Mouse (Mus musculus) thymus, adult 2 months (tissue): ENCODE results near the gene Zfp467. TPM values are rescaled to one million over a fixed set of nuclear protein-coding genes. Genes with fewer than 3 reads are reported as not detected.
A peak's percentile ranks its signal among the peaks of the same experiment; 100 is the strongest.

ENCODE experiments used
- DNase-seq: peaks from one replicate; pipeline ENCODE4 v3.0.0; 2021
- H3K27ac ChIP-seq: fragments of 200-500 bp; 2 replicates; pipeline ENCODE4 v1.5.1; 2012; ENCODE audit warnings: low read length, control low read depth; ENCODE audit not compliant: control insufficient read depth, insufficient read depth
- H3K27me3 ChIP-seq: fragments of 200-500 bp; 2 replicates; pipeline ENCODE4 v1.6.1; 2012; ENCODE audit warnings: mild to moderate bottlenecking, low read length, moderate library complexity, mixed read lengths; ENCODE audit not compliant: control insufficient read depth, insufficient read depth
- H3K36me3 ChIP-seq: fragments of 200-500 bp; 2 replicates; pipeline ENCODE4 v1.6.1; 2012; ENCODE audit warnings: mild to moderate bottlenecking, low read length, moderate library complexity; ENCODE audit not compliant: control insufficient read depth, insufficient read depth
- H3K4me1 ChIP-seq: fragments of 200-500 bp; replicated peaks from 2 replicates; pipeline ENCODE4 v1.6.1; 2012; ENCODE audit warnings: low read length; ENCODE audit not compliant: control insufficient read depth, insufficient read depth
- H3K4me3 ChIP-seq: fragments of 200-500 bp; 2 replicates; pipeline ENCODE4 v1.5.1; 2012; ENCODE audit warnings: mild to moderate bottlenecking, low read length, control low read depth, moderate library complexity; ENCODE audit not compliant: control insufficient read depth, insufficient read depth
- CTCF ChIP-seq: fragments of 200-500 bp; IDR thresholded peaks from 2 replicates; pipeline ENCODE4 v1.5.1; 2012; ENCODE audit warnings: mild to moderate bottlenecking, control low read depth, low read length, moderate library complexity, borderline replicate concordance; ENCODE audit not compliant: control insufficient read depth, poor library complexity, insufficient read depth; ENCODE audit errors: extremely low read depth
- POLR2A ChIP-seq: fragments of 200-500 bp; IDR thresholded peaks from 2 replicates; pipeline ENCODE4 v1.6.1; 2012; ENCODE audit warnings: mild to moderate bottlenecking, low read length, control low read depth, moderate library complexity; ENCODE audit not compliant: control insufficient read depth, poor library complexity, insufficient read depth; ENCODE audit errors: extremely low read depth
- WGBS: fragments of 180-500 bp; shearing (Covaris S2); methylation state at CpG from one replicate; pipeline ENCODE4 v1.1.7; 2018; 5-methylcytosine and 5-hydroxymethylcytosine counted together
- polyA plus RNA-seq: library from polyadenylated mRNA; depleted of rRNA; stranded (reverse); fragments of >200 nt; gene quantifications from 2 replicates; pipeline ENCODE4 v1.2.3, GENCODE M21; 2012

The Zfp467 gene
- polyA plus RNA-seq, 1 experiment: 29.4 TPM

- H3K4me1 ChIP-seq: no peaks in the 10 kb centered on the region
- TF ChIP-seq CTCF (no peak), POLR2A (no peak)
- 94% methylated on average over 5 of the region's 5 CpGs for WGBS
- no peak for DNase-seq
- no peak overlapping the region for H3K4me3 ChIP-seq
- H3K36me3 ChIP-seq: peaks cover 36% of the 10 kb centered on the region
- H3K27me3 ChIP-seq: no peaks in the 10 kb centered on the region
- no peak overlapping the region for H3K27ac ChIP-seq
Measured at GRCm38 (mm10) chr6:48404071-48404470, 41.6 kb downstream of the Zfp467 start.

DNA sequence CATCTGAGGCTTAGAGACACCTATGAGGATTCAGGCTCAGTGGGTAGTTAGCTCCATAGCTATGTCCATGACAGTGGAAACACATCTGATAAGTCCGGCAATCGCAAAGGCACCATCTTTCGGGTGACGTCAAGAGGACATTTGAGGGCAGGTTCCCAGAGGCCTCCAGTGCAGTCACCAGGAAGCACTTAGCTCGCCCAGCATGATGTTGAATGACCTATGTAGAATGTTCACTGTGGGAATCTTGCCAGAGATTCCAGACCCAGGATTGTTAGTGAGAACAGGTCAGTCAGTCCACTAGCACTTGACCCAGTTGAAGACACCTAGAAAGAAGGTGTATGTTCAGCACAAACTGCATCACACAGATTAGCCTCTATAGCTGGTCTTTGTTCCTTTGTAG lies 45.7 kb downstream of the Zfp467 start:
- Histone ChIP-seq H3K27ac (no peak overlapping the region), H3K4me3 (no peak overlapping the region), H3K36me3 (peaks cover 8% of the 10 kb centered on the region), H3K4me1 (peaks cover 7% of the 10 kb centered on the region), H3K27me3 (no peaks in the 10 kb centered on the region)
- TF ChIP-seq CTCF (no peak), POLR2A (no peak)
- 96% methylated on average over 5 of the region's 5 CpGs for WGBS
- DNase-seq: no peak

- Histone ChIP-seq H3K36me3 (no peaks in the 10 kb centered on the region), H3K27ac (no peak overlapping the region), H3K27me3 (no peaks in the 10 kb centered on the region), H3K4me1 (peaks cover 11% of the 10 kb centered on the region), H3K4me3 (no peak overlapping the region)
- no peak for TF ChIP-seq CTCF
- no peak for TF ChIP-seq POLR2A
- peak; percentile 50 for DNase-seq
- WGBS: 82% methylated on average over 4 of the region's 4 CpGs
Measured at GRCm38 (mm10) chr6:48397336-48397735, 48.3 kb downstream of the Zfp467 start.

GRCm38 (mm10) chr6:48396686-48397085 lies 48.9 kb downstream of the Zfp467 start:
- Histone ChIP-seq H3K27ac (no peak overlapping the region), H3K4me1 (peaks cover 11% of the 10 kb centered on the region), H3K4me3 (no peak overlapping the region), H3K27me3 (no peaks in the 10 kb centered on the region), H3K36me3 (no peaks in the 10 kb centered on the region)
- TF ChIP-seq CTCF (no peak), POLR2A (no peak)
- no peak for DNase-seq
- WGBS: 94% methylated on average over 1 of the region's 1 CpGs

GRCm38 (mm10) chr6:48396008-48396595 lies 49.5 kb downstream of the Zfp467 start:
- Histone ChIP-seq H3K4me3 (peak overlapping the region; percentile 66), H3K27me3 (no peaks in the 10 kb centered on the region), H3K27ac (peak overlapping the region; percentile 24; the same call in 1 of the 2 replicates), H3K4me1 (peaks cover 11% of the 10 kb centered on the region), H3K36me3 (no peaks in the 10 kb centered on the region)
- peak; percentile 14 for DNase-seq
- TF ChIP-seq CTCF (no peak), POLR2A (no peak)
- WGBS: 45% methylated on average over 15 of the region's 15 CpGs

DNA sequence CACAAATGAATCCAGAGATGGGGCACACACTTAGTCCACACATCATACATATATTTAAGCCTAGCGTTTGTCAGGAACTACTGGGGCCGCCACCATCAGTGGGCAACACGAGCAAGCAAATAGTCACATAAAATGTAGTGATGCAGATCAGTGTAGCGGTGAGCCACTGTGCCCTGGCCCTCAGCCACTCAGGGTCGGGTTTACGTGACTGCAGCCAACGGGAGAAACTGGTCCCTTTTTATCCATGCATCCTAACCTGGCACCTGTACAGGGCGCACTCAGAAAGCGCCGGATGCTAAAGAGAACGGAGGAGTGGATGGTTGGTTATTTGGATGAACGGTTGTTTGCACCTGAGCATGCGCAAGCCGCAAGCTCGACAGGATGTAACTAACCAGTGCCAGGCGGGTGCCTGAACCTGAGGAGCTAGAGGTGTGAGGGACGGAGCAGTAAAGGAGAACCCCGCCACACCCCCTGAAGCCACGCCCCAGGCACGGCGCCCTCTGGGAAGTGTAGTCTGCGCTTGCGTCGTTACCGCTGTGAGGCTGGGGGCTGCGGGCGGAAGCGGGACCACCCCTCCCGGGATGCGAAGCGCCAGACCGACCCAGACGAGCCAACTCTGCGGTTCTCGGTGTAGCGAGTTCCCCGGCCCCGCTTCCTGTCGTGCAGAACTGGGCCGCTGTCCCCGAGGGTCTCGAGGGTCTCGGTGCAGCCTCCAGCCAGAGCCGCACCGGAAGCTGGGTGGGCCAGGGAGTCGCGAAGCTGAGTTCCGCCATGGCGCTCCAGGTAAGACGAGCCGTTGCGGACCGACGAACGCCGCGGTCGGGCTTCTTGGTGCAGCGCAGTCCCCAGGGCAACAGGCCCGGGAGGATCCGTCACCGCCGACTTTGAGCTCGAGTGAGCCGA lies 50.3 kb downstream of the Zfp467 start, which contains the start of gene Krba1:
Gene Krba1, plus strand, starts transcription at position 482 of the 903 bp plus-strand sequence.
- 3% methylated on average over 65 of the region's 65 CpGs for WGBS
- H3K27ac ChIP-seq: peak within 1 kb of the TSS; percentile 24; the same call in 1 of the 2 replicates

More for the DNA sequence above, 50.3 kb downstream of the Zfp467 start, which contains the start of gene Krba1:
- TF ChIP-seq CTCF (0 out of 2 replicates have a peak, but pooled peaks have one; percentile 26), POLR2A (peak; percentile 65; the same call in 1 of the 2 replicates)
- Histone ChIP-seq H3K4me3 (peak within 1 kb of the TSS; percentile 66), H3K27me3 (no peaks in the 10 kb centered on the region), H3K4me1 (peaks cover 11% of the 10 kb centered on the region), H3K36me3 (no peaks in the 10 kb centered on the region)
- DNase-seq: peak; percentile 96
